23 mouse cellular contexts compared by ENCODE assay signal in the genomic region with DNA sequence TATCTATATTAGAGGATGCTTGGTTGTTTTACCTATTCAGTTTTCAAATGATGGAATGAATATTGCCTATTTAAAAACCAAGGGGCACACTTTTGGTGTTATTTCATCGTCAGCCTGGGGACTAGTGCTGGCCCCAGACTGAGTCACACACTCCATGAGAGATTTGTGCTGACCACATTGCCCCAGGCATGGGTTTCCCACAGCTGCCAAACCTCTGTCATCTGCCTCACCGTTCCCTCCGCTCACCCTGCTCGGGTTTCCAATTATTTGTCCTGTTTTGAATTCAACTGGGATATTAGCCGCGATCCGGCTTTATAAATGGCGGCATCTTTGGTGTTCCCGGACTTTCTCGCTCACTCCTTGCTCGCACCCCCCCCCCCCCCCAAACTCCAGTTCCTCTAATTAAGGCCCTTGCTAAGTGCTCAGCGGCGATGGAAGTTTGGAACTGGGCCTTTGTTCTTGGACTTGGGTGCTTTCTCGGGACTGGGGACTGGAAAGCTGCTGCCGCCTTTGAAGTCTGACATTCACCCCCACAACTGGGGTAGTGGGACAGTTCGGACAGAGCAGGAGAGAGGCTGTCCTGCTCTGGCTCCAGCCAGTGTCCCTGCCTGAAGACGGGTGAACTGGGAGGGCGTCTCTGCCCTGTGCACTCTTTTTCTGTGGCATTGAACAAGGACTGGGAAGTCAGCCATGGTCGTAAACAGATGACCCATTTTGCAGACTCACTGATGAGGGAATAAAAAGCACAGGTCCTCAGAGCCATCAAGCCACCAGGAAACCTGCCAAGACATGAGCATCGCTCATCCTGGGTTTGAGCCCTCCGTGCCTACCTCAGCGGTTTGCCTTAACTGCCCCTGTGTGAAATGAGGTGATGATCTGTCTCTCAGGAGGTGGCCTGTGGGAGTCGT.
A peak's percentile ranks its signal among the peaks of the same experiment; 100 is the strongest.
DNase-seq lines count a peak whose midpoint lies in the region; ATAC-seq and TF ChIP-seq lines count a peak whose summit lies in the region.
"Had no signal": no experiment of that assay in that cellular context is flagged by ENCODE, and none has a peak within 500 bp of the region (broad histone marks: within the 10 kb centered on the region; RNA-seq: fewer than 3 reads in every experiment).

No protein-coding gene starts in this region.

- WGBS in midbrain, embryonic 11.5 days = 84% methylated on average over 23 of the region's 23 CpGs
- 76% methylated on average over 23 of the region's 23 CpGs for WGBS in midbrain, postnatal 0 days
- 66% methylated on average over 23 of the region's 23 CpGs for whole genome bisulfite sequencing in embryonic facial prominence, embryonic 14.5 days
- 34% methylated on average over 23 of the region's 23 CpGs for WGBS in forebrain, embryonic 14.5 days
- 79% methylated on average over 23 of the region's 23 CpGs for WGBS in intestine, embryonic 16.5 days

- no peak overlapping the region for H3K4me3 ChIP-seq in midbrain, embryonic 11.5 days (ENCODE audit: low read depth, low read length)
- no peak overlapping the region for H3K4me3 ChIP-seq in midbrain, postnatal 0 days (ENCODE audit: low read depth, low read length)
- no peak overlapping the region for H3K4me3 ChIP-seq in embryonic facial prominence, embryonic 14.5 days (ENCODE audit: low read depth, low read length)
- H3K4me3 ChIP-seq in forebrain, embryonic 14.5 days (ENCODE audit: low read depth, low read length) = no peak overlapping the region
- H3K4me3 ChIP-seq in intestine, embryonic 16.5 days (ENCODE audit: low read length) = no peak overlapping the region
- H3K4me3 ChIP-seq: gastrocnemius, adult 2 months; heart, embryonic 10.5 days; kidney, embryonic 15.5 days; liver, embryonic 13.5 days; midbrain, embryonic 12.5 days had no signal

- H3K9me3 ChIP-seq in midbrain, embryonic 11.5 days (ENCODE audit: control insufficient read depth, low read length) = no peaks in the 10 kb centered on the region
- H3K9me3 ChIP-seq in midbrain, postnatal 0 days (ENCODE audit: low read length) = no peaks in the 10 kb centered on the region
- no peaks in the 10 kb centered on the region for H3K9me3 ChIP-seq in embryonic facial prominence, embryonic 14.5 days (ENCODE audit: control insufficient read depth, low read length)
- no peaks in the 10 kb centered on the region for H3K9me3 ChIP-seq in forebrain, embryonic 14.5 days (replicated peaks; ENCODE audit: control insufficient read depth, low read length)
- no peaks in the 10 kb centered on the region for H3K9me3 ChIP-seq in intestine, embryonic 16.5 days (ENCODE audit: control insufficient read depth, low read length)
- H3K9me3 ChIP-seq: heart, embryonic 10.5 days; kidney, embryonic 15.5 days; liver, embryonic 13.5 days; midbrain, embryonic 12.5 days had no signal

- DNase-seq in midbrain, embryonic 11.5 days (ENCODE audit: low spot score, missing footprints) = peak; percentile 45
- no peak for DNase-seq in midbrain, postnatal 0 days (ENCODE audit: low spot score)
- peak; percentile 63 for DNase-seq in 3134 (ENCODE audit: extremely low read depth, insufficient read length, low spot score)
- peak; percentile 38 for DNase-seq in embryonic facial prominence, embryonic 14.5 days (ENCODE audit: low spot score)
- DNase-seq in forebrain, embryonic 14.5 days (ENCODE audit: low spot score) = peak; percentile 42
- DNase-seq in heart, postnatal 14 days = no peak
- no peak for DNase-seq in adrenal gland, postnatal 36 days
- DNase-seq: adrenal gland, adult 2 months; cerebellum, adult 9-10 months; gastrocnemius, adult 2 months; kidney, postnatal 36 days; liver, embryonic 13.5 days; lung, adult 2 months; lung, postnatal 14 days; right cerebral cortex, adult 18-20 months; thymus, postnatal 25 days had no signal

- intact Hi-C loops in heart, postnatal 14 days (cut with DNase I) = no loop called here

- ATAC-seq in midbrain, embryonic 11.5 days (ENCODE audit: low FRiP score) = no peak
- ATAC-seq in midbrain, postnatal 0 days (ENCODE audit: low FRiP score) = no peak
- ATAC-seq in embryonic facial prominence, embryonic 14.5 days (ENCODE audit: low read depth) = no peak
- ATAC-seq in forebrain, embryonic 14.5 days = peak; percentile 65
- no peak for ATAC-seq in intestine, embryonic 16.5 days
- ATAC-seq: hindbrain, embryonic 16.5 days; intestine, postnatal 0 days; Patski had no signal

- no peaks in the 10 kb centered on the region for H3K27me3 ChIP-seq in midbrain, embryonic 11.5 days (ENCODE audit: control insufficient read depth, insufficient read depth, low read length)
- H3K27me3 ChIP-seq in midbrain, postnatal 0 days (ENCODE audit: insufficient read depth, low read length) = no peaks in the 10 kb centered on the region
- peaks cover 6% of the 10 kb centered on the region; the same call in 1 of the 2 replicates for H3K27me3 ChIP-seq in embryonic facial prominence, embryonic 14.5 days (replicated peaks; ENCODE audit: control insufficient read depth, insufficient read depth, low read length)
- no peaks in the 10 kb centered on the region for H3K27me3 ChIP-seq in forebrain, embryonic 14.5 days (replicated peaks; ENCODE audit: control insufficient read depth, insufficient read depth, low read length)
- H3K27me3 ChIP-seq in intestine, embryonic 16.5 days (replicated peaks; ENCODE audit: control insufficient read depth, insufficient read depth, low read length) = no peaks in the 10 kb centered on the region
- H3K27me3 ChIP-seq: kidney, embryonic 15.5 days; liver, embryonic 13.5 days; midbrain, embryonic 12.5 days; Patski had no signal

- no peak overlapping the region for H3K27ac ChIP-seq in midbrain, embryonic 11.5 days (ENCODE audit: low read depth, low read length)
- H3K27ac ChIP-seq in midbrain, postnatal 0 days (ENCODE audit: low read depth, low read length) = no peak overlapping the region
- no peak overlapping the region for H3K27ac ChIP-seq in embryonic facial prominence, embryonic 14.5 days (replicated peaks; ENCODE audit: low read depth, low read length)
- no peak overlapping the region for H3K27ac ChIP-seq in forebrain, embryonic 14.5 days (ENCODE audit: low read depth, low read length)
- H3K27ac ChIP-seq in intestine, embryonic 16.5 days (ENCODE audit: low read length) = no peak overlapping the region
- H3K27ac ChIP-seq: gastrocnemius, adult 2 months; heart, embryonic 10.5 days; kidney, embryonic 15.5 days; liver, embryonic 13.5 days; midbrain, embryonic 12.5 days had no signal

- H3K9ac ChIP-seq in midbrain, embryonic 11.5 days (ENCODE audit: low read length) = no peak overlapping the region
- H3K9ac ChIP-seq in midbrain, postnatal 0 days (replicated peaks; ENCODE audit: low read length, poor library complexity, severe bottlenecking) = no peak overlapping the region
- no peak overlapping the region for H3K9ac ChIP-seq in embryonic facial prominence, embryonic 14.5 days (ENCODE audit: low read depth, low read length)
- no peak overlapping the region for H3K9ac ChIP-seq in forebrain, embryonic 14.5 days (ENCODE audit: low read length)
- H3K9ac ChIP-seq in intestine, embryonic 16.5 days (ENCODE audit: low read depth, low read length) = no peak overlapping the region
- H3K9ac ChIP-seq: kidney, embryonic 15.5 days; liver, embryonic 13.5 days; midbrain, embryonic 12.5 days had no signal

- H3K4me1 ChIP-seq in midbrain, embryonic 11.5 days (ENCODE audit: control insufficient read depth, insufficient read depth, low read length) = no peaks in the 10 kb centered on the region
- no peaks in the 10 kb centered on the region for H3K4me1 ChIP-seq in midbrain, postnatal 0 days (ENCODE audit: insufficient read depth, low read length)
- no peaks in the 10 kb centered on the region for H3K4me1 ChIP-seq in embryonic facial prominence, embryonic 14.5 days (ENCODE audit: control insufficient read depth, insufficient read depth, low read length)
- H3K4me1 ChIP-seq in forebrain, embryonic 14.5 days (ENCODE audit: control insufficient read depth, insufficient read depth, low read length) = no peaks in the 10 kb centered on the region
- no peaks in the 10 kb centered on the region for H3K4me1 ChIP-seq in intestine, embryonic 16.5 days (ENCODE audit: control insufficient read depth, insufficient read depth, low read length)
- H3K4me1 ChIP-seq: heart, embryonic 10.5 days; kidney, embryonic 15.5 days; liver, embryonic 13.5 days had no signal

- no peak overlapping the region for H3K4me2 ChIP-seq in midbrain, embryonic 11.5 days
- no peak overlapping the region for H3K4me2 ChIP-seq in midbrain, postnatal 0 days (ENCODE audit: low read depth, low read length, poor library complexity, severe bottlenecking)
- no peak overlapping the region for H3K4me2 ChIP-seq in embryonic facial prominence, embryonic 14.5 days (ENCODE audit: low read depth, low read length)
- H3K4me2 ChIP-seq in forebrain, embryonic 14.5 days (ENCODE audit: low read length) = peak overlapping the region; percentile 33
- no peak overlapping the region for H3K4me2 ChIP-seq in intestine, embryonic 16.5 days (ENCODE audit: low read depth, low read length)
- H3K4me2 ChIP-seq: kidney, embryonic 15.5 days; liver, embryonic 13.5 days; midbrain, embryonic 12.5 days had no signal

- TF ChIP-seq CTCF in midbrain, postnatal 0 days (IDR thresholded peaks at IDR 0.05) = no peak

- H3K36me3 ChIP-seq in midbrain, embryonic 11.5 days (ENCODE audit: control insufficient read depth, insufficient read depth, low read length) = no peaks in the 10 kb centered on the region
- H3K36me3 ChIP-seq in midbrain, postnatal 0 days (ENCODE audit: insufficient read depth, low read length) = no peaks in the 10 kb centered on the region
- no peaks in the 10 kb centered on the region for H3K36me3 ChIP-seq in embryonic facial prominence, embryonic 14.5 days (ENCODE audit: control insufficient read depth, insufficient read depth, low read length)
- H3K36me3 ChIP-seq in forebrain, embryonic 14.5 days (ENCODE audit: control insufficient read depth, insufficient read depth, low read length) = no peaks in the 10 kb centered on the region
- no peaks in the 10 kb centered on the region for H3K36me3 ChIP-seq in intestine, embryonic 16.5 days (ENCODE audit: control insufficient read depth, insufficient read depth, low read length)
- H3K36me3 ChIP-seq: heart, embryonic 10.5 days; kidney, embryonic 15.5 days; liver, embryonic 13.5 days; midbrain, embryonic 12.5 days had no signal

Comparison
In these comparisons a context has a peak if more than half of its experiments do, and no peak if none do; other contexts are left out.
1. DNase-seq: peak in midbrain, embryonic 11.5 days (single experiment), 3134 (single experiment), embryonic facial prominence, embryonic 14.5 days (single experiment) and forebrain, embryonic 14.5 days (single experiment); none in midbrain, postnatal 0 days (single experiment), heart, postnatal 14 days (0 of 2) and adrenal gland, postnatal 36 days (0 of 2).